Mouse (Mus musculus): Measurements from ENCODE around the gene Rab3gap1. TPM values are rescaled to one million over a fixed set of nuclear protein-coding genes. Genes with fewer than 3 reads are reported as not detected.

Gene Rab3gap1
- total and polyA plus RNA-seq, 3 experiments, result 21.7 to 37.5 (median 21.8) TPM

DNA sequence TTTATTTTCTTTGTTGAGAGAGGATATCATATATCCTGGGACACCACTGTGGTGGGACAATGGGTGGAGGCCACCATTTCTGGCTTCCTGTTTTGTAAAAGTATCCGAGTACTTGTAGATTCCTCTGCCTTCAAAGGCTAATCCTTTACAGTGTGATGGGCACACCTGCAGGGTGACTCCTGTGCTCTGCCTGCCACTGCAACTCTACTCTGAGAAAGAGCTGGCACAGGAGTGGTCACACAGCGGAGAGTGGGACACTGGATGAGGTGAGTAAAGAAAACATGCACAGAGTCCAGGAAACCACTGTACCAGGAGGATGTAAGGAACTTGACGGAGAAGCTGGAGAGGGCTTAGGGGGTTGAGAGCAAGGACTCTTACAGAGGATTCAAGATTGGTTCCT lies 113.7 kb downstream of the Rab3gap1 start:
- no peaks in the 10 kb centered on the region for H3K9me3 ChIP-seq (replicated peaks; ENCODE audit: low read length)
- H3K9ac ChIP-seq (ENCODE audit: insufficient read depth, low read depth), result no peak overlapping the region
- no peak overlapping the region for H3K27ac ChIP-seq (ENCODE audit: insufficient read depth, low read depth)
- H3K79me2 ChIP-seq (replicated peaks; ENCODE audit: control insufficient read depth, extremely low read depth, insufficient read depth, poor library complexity, severe bottlenecking), result no peaks in the 10 kb centered on the region
- no peak overlapping the region for H3K4me3 ChIP-seq (replicated peaks in 1 of 3; ENCODE audit: low read depth in 2 of 3, low read length in 2 of 3, poor library complexity in 1 of 3)
- dilution Hi-C loops (cut with MboI; ENCODE audit: extremely low pct_ligation_motif_present, extremely low pct_unique_long_range_greater_than_20kb, low sequenced_read_pairs) (no loop called here), in situ Hi-C loops (cut with MboI; ENCODE audit: low pct_ligation_motif_present, low pct_unique_long_range_greater_than_20kb, low sequenced_read_pairs) (no loop called here)
- peaks cover 0 to 9% of the 10 kb centered on the region in 2 experiments; a peak in 2 of 4 replicates for H3K4me1 ChIP-seq (ENCODE audit: control insufficient read depth in 1 of 2, insufficient read depth in 2 of 2)
- peaks cover 2 to 29% of the 10 kb centered on the region in 2 experiments for H3K36me3 ChIP-seq (replicated peaks in 1 of 2; ENCODE audit: control insufficient read depth in 1 of 2, insufficient read depth in 1 of 2, low read length in 1 of 2)
- no peak for DNase-seq (ENCODE audit: extremely low read depth)
- no peak overlapping the region for H3K4me2 ChIP-seq (ENCODE audit: insufficient read depth, low read depth, poor library complexity, severe bottlenecking)
- TF ChIP-seq RCOR1 (conservative IDR thresholded peaks at IDR 0.05; ENCODE audit: low read depth, low read length) (no peak), CHD1 (IDR thresholded peaks at IDR 0.05; ENCODE audit: low read depth, low read length) (no peak), KAT2A (IDR thresholded peaks at IDR 0.05; ENCODE audit: insufficient replicate concordance, low read length) (no peak), MAFK (IDR thresholded peaks at IDR 0.05; ENCODE audit: insufficient replicate concordance, low read length) (no peak), USF1 (IDR thresholded peaks at IDR 0.05; ENCODE audit: low read depth, low read length) (no peak), ZMIZ1 (IDR thresholded peaks at IDR 0.05; ENCODE audit: low read depth, low read length) (no peak), NELFE (IDR thresholded peaks at IDR 0.05; ENCODE audit: low read depth, low read length) (no peak), EP300 (IDR thresholded peaks at IDR 0.05; ENCODE audit: low read length) (no peak), E2F4 (IDR thresholded peaks at IDR 0.05; ENCODE audit: insufficient replicate concordance, low read depth, low read length) (no peak)
- H3K27me3 ChIP-seq (replicated peaks), result no peaks in the 10 kb centered on the region

- DNase-seq (ENCODE audit: extremely low read depth), result no peak
- Histone ChIP-seq H3K4me2 (ENCODE audit: insufficient read depth, low read depth, poor library complexity, severe bottlenecking) (no peak overlapping the region), H3K9ac (ENCODE audit: insufficient read depth, low read depth) (no peak overlapping the region), H3K36me3 (replicated peaks in 1 of 2; ENCODE audit: control insufficient read depth in 1 of 2, insufficient read depth in 1 of 2, low read length in 1 of 2) (peaks cover 2 to 31% of the 10 kb centered on the region in 2 experiments), H3K27me3 (replicated peaks) (no peaks in the 10 kb centered on the region), H3K4me3 (replicated peaks in 1 of 3; ENCODE audit: low read depth in 2 of 3, low read length in 2 of 3, poor library complexity in 1 of 3) (no peak overlapping the region), H3K9me3 (replicated peaks; ENCODE audit: low read length) (no peaks in the 10 kb centered on the region), H3K4me1 (ENCODE audit: control insufficient read depth in 1 of 2, insufficient read depth in 2 of 2) (peaks cover 0 to 9% of the 10 kb centered on the region in 2 experiments; a peak in 2 of 4 replicates), H3K27ac (ENCODE audit: insufficient read depth, low read depth) (no peak overlapping the region), H3K79me2 (replicated peaks; ENCODE audit: control insufficient read depth, extremely low read depth, insufficient read depth, poor library complexity, severe bottlenecking) (no peaks in the 10 kb centered on the region)
- dilution Hi-C loops (cut with MboI; ENCODE audit: extremely low pct_ligation_motif_present, extremely low pct_unique_long_range_greater_than_20kb, low sequenced_read_pairs) (no loop called here), in situ Hi-C loops (cut with MboI; ENCODE audit: low pct_ligation_motif_present, low pct_unique_long_range_greater_than_20kb, low sequenced_read_pairs) (no loop called here)
- TF ChIP-seq JUND (conservative IDR thresholded peaks at IDR 0.05; ENCODE audit: low read depth, low read length) (no peak), CHD2 (IDR thresholded peaks at IDR 0.05; ENCODE audit: low read length) (no peak)
Measured at GRCm38 (mm10) chr1:127983274-127983993, 114.9 kb downstream of the Rab3gap1 start.

DNA sequence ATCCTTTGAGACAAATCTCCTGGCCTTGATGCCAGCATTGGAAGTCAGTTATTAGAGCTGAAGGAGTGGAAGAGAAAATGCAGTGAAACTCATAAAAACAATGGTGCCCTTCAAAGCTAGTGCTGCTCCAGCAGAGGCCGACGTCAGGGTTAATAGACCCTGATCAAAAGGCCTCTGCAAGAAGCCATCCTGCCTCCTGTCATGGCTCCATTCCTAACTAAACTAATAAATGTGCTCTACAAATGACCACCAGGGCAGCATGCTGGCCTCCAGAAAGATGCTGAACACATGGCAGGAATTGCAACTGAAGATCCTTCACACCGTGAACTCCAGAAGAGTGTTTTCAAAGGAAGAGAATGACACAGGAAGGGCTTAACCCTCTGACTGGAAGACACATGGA lies 116.8 kb downstream of the Rab3gap1 start:
- DNase-seq (ENCODE audit: extremely low read depth), result no peak
- Histone ChIP-seq H3K9me3 (replicated peaks; ENCODE audit: low read length) (no peaks in the 10 kb centered on the region), H3K79me2 (replicated peaks; ENCODE audit: control insufficient read depth, extremely low read depth, insufficient read depth, poor library complexity, severe bottlenecking) (no peaks in the 10 kb centered on the region), H3K4me2 (ENCODE audit: insufficient read depth, low read depth, poor library complexity, severe bottlenecking) (no peak overlapping the region), H3K4me1 (ENCODE audit: control insufficient read depth in 1 of 2, insufficient read depth in 2 of 2) (peaks cover 0 to 9% of the 10 kb centered on the region in 2 experiments; a peak in 2 of 4 replicates), H3K27ac (ENCODE audit: insufficient read depth, low read depth) (no peak overlapping the region), H3K9ac (ENCODE audit: insufficient read depth, low read depth) (no peak overlapping the region), H3K4me3 (replicated peaks in 1 of 3; ENCODE audit: low read depth in 2 of 3, low read length in 2 of 3, poor library complexity in 1 of 3) (no peak overlapping the region), H3K36me3 (replicated peaks in 1 of 2; ENCODE audit: control insufficient read depth in 1 of 2, insufficient read depth in 1 of 2, low read length in 1 of 2) (peaks cover 2 to 41% of the 10 kb centered on the region in 2 experiments), H3K27me3 (replicated peaks) (no peaks in the 10 kb centered on the region)
- in situ Hi-C loops (cut with MboI; ENCODE audit: low pct_ligation_motif_present, low pct_unique_long_range_greater_than_20kb, low sequenced_read_pairs), result no loop called here
- dilution Hi-C loops (cut with MboI; ENCODE audit: extremely low pct_ligation_motif_present, extremely low pct_unique_long_range_greater_than_20kb, low sequenced_read_pairs), result no loop called here
- TF ChIP-seq RAD21 (IDR thresholded peaks at IDR 0.05; ENCODE audit: low read depth, low read length) (no peak), TBP (conservative IDR thresholded peaks at IDR 0.05; ENCODE audit: low read depth, low read length) (no peak), MAX (IDR thresholded peaks at IDR 0.05; ENCODE audit: low read length) (no peak), MEF2A (IDR thresholded peaks at IDR 0.05; ENCODE audit: borderline replicate concordance, low read depth, low read length) (no peak), MAZ (IDR thresholded peaks at IDR 0.05; ENCODE audit: low read depth, low read length) (no peak), GABPA (IDR thresholded peaks at IDR 0.05; ENCODE audit: insufficient replicate concordance, low read depth, low read length) (no peak), CTCF (conservative IDR thresholded peaks at IDR 0.05 in 1 of 2, IDR thresholded peaks at IDR 0.05 in 1 of 2; ENCODE audit: low read depth in 2 of 2, low read length in 2 of 2) (no peak), UBTF (IDR thresholded peaks at IDR 0.05; ENCODE audit: low read depth, low read length) (no peak), CHD1 (IDR thresholded peaks at IDR 0.05; ENCODE audit: low read depth, low read length) (no peak), SIN3A (IDR thresholded peaks at IDR 0.05; ENCODE audit: low read length) (no peak), KAT2A (IDR thresholded peaks at IDR 0.05; ENCODE audit: insufficient replicate concordance, low read length) (no peak)
